Mouse (Mus musculus): ENCODE results near the gene Fut2. TPM values are rescaled to one million over a fixed set of nuclear protein-coding genes. Genes with fewer than 3 reads are reported as not detected.

Fut2 gene
- polyA plus RNA-seq, 1 experiment from 2014 or later: 0.56 TPM

- H3K27me3 ChIP-seq (ENCODE audit: control insufficient read depth, insufficient read depth, low read length): peaks cover 3% of the 10 kb centered on the region; the same call in 1 of the 2 replicates
- ATAC-seq (replicated peaks; ENCODE audit: insufficient number of reproducible peaks, low FRiP score, low TSS enrichment): no peak
- H3K36me3 ChIP-seq (ENCODE audit: control insufficient read depth, insufficient read depth, low read length): no peaks in the 10 kb centered on the region
- H3K27ac ChIP-seq (ENCODE audit: low read depth, low read length): no peak overlapping the region
- H3K9ac ChIP-seq (ENCODE audit: low read depth, low read length): no peak overlapping the region
- no peak overlapping the region for H3K4me2 ChIP-seq
- H3K9me3 ChIP-seq (replicated peaks; ENCODE audit: control insufficient read depth, low read length): no peaks in the 10 kb centered on the region
- H3K4me1 ChIP-seq (ENCODE audit: control insufficient read depth, insufficient read depth, low read length): peaks cover 24% of the 10 kb centered on the region
- no peak overlapping the region for H3K4me3 ChIP-seq (ENCODE audit: low read depth, low read length)
- 51% methylated on average over 10 of the region's 10 CpGs for WGBS (ENCODE audit: insufficient replicate concordance)
Observed at GRCm38 (mm10) chr7:45685811-45686210, 19.6 kb upstream of the Fut2 start.

GRCm38 (mm10) chr7:45683396-45684050, 17.3 kb upstream of the Fut2 start, which contains the start of gene Ntn5:
Gene Ntn5, plus strand, starts transcription at chr7:45684022.
- Histone ChIP-seq H3K9ac (ENCODE audit: low read depth, low read length) (0 out of 2 replicates have a peak within 1 kb of the TSS, but pooled peaks have one; percentile 28), H3K9me3 (replicated peaks; ENCODE audit: control insufficient read depth, low read length) (no peaks in the 10 kb centered on the region), H3K4me3 (ENCODE audit: low read depth, low read length) (no peak within 1 kb of the TSS), H3K27ac (ENCODE audit: low read depth, low read length) (no peak within 1 kb of the TSS), H3K4me2 (no peak within 1 kb of the TSS), H3K27me3 (ENCODE audit: control insufficient read depth, insufficient read depth, low read length) (peaks cover 3% of the 10 kb centered on the region; the same call in 1 of the 2 replicates), H3K36me3 (ENCODE audit: control insufficient read depth, insufficient read depth, low read length) (no peaks in the 10 kb centered on the region), H3K4me1 (ENCODE audit: control insufficient read depth, insufficient read depth, low read length) (peaks cover 12% of the 10 kb centered on the region)
- ATAC-seq (replicated peaks; ENCODE audit: insufficient number of reproducible peaks, low FRiP score, low TSS enrichment): no peak
- WGBS (ENCODE audit: insufficient replicate concordance): 66% methylated on average over 7 of the region's 7 CpGs

GRCm38 (mm10) chr7:45682144-45683126, 16.2 kb upstream of the Fut2 start:
- H3K36me3 ChIP-seq (ENCODE audit: control insufficient read depth, insufficient read depth, low read length): no peaks in the 10 kb centered on the region
- peak overlapping the region; percentile 47; the same call in 1 of the 2 replicates for H3K27ac ChIP-seq (ENCODE audit: low read depth, low read length)
- H3K9ac ChIP-seq (ENCODE audit: low read depth, low read length): peak overlapping the region; percentile 69; the same call in 1 of the 2 replicates
- no peak overlapping the region for H3K4me3 ChIP-seq (ENCODE audit: low read depth, low read length)
- ATAC-seq (replicated peaks; ENCODE audit: insufficient number of reproducible peaks, low FRiP score, low TSS enrichment): peak; percentile 57
- no peaks in the 10 kb centered on the region for H3K9me3 ChIP-seq (replicated peaks; ENCODE audit: control insufficient read depth, low read length)
- H3K27me3 ChIP-seq (ENCODE audit: control insufficient read depth, insufficient read depth, low read length): peaks cover 3% of the 10 kb centered on the region; the same call in 1 of the 2 replicates
- H3K4me2 ChIP-seq: peak overlapping the region; percentile 52
- peaks cover 12% of the 10 kb centered on the region for H3K4me1 ChIP-seq (ENCODE audit: control insufficient read depth, insufficient read depth, low read length)
- 28% methylated on average over 14 of the region's 14 CpGs for WGBS (ENCODE audit: insufficient replicate concordance)

- no peak overlapping the region for H3K27ac ChIP-seq (ENCODE audit: low read depth, low read length)
- H3K9ac ChIP-seq (ENCODE audit: low read depth, low read length): no peak overlapping the region
- H3K4me3 ChIP-seq (ENCODE audit: low read depth, low read length): no peak overlapping the region
- H3K36me3 ChIP-seq (ENCODE audit: control insufficient read depth, insufficient read depth, low read length): no peaks in the 10 kb centered on the region
- no peaks in the 10 kb centered on the region for H3K9me3 ChIP-seq (replicated peaks; ENCODE audit: control insufficient read depth, low read length)
- peaks cover 9% of the 10 kb centered on the region for H3K4me1 ChIP-seq (ENCODE audit: control insufficient read depth, insufficient read depth, low read length)
- no peak overlapping the region for H3K4me2 ChIP-seq
- peaks cover 3% of the 10 kb centered on the region; the same call in 1 of the 2 replicates for H3K27me3 ChIP-seq (ENCODE audit: control insufficient read depth, insufficient read depth, low read length)
- no peak for ATAC-seq (replicated peaks; ENCODE audit: insufficient number of reproducible peaks, low FRiP score, low TSS enrichment)
- 72% methylated on average over 8 of the region's 8 CpGs for WGBS (ENCODE audit: insufficient replicate concordance)
Observed at GRCm38 (mm10) chr7:45681046-45681736, 15.0 kb upstream of the Fut2 start.

- 67% methylated on average over 14 of the region's 14 CpGs for WGBS (ENCODE audit: insufficient replicate concordance)
- H3K9me3 ChIP-seq (replicated peaks; ENCODE audit: control insufficient read depth, low read length): no peaks in the 10 kb centered on the region
- H3K4me3 ChIP-seq (ENCODE audit: low read depth, low read length): no peak overlapping the region
- H3K9ac ChIP-seq (ENCODE audit: low read depth, low read length): peak overlapping the region; percentile 34; the same call in 1 of the 2 replicates
- ATAC-seq (replicated peaks; ENCODE audit: insufficient number of reproducible peaks, low FRiP score, low TSS enrichment): 0 out of 2 replicates have a peak, but pooled peaks have one; percentile 48
- peaks cover 8% of the 10 kb centered on the region; the same call in 1 of the 2 replicates for H3K4me1 ChIP-seq (ENCODE audit: control insufficient read depth, insufficient read depth, low read length)
- no peak overlapping the region for H3K4me2 ChIP-seq
- H3K36me3 ChIP-seq (ENCODE audit: control insufficient read depth, insufficient read depth, low read length): no peaks in the 10 kb centered on the region
- peak overlapping the region; percentile 35; the same call in 1 of the 2 replicates for H3K27ac ChIP-seq (ENCODE audit: low read depth, low read length)
- H3K27me3 ChIP-seq (ENCODE audit: control insufficient read depth, insufficient read depth, low read length): peaks cover 3% of the 10 kb centered on the region; the same call in 1 of the 2 replicates
Observed at GRCm38 (mm10) chr7:45679966-45680621, 13.9 kb upstream of the Fut2 start.

- no peak for ATAC-seq (replicated peaks; ENCODE audit: insufficient number of reproducible peaks, low FRiP score, low TSS enrichment)
- WGBS (ENCODE audit: insufficient replicate concordance): 91% methylated on average over 14 of the region's 14 CpGs
Observed at GRCm38 (mm10) chr7:45678513-45678912, 12.3 kb upstream of the Fut2 start.

GRCm38 (mm10) chr7:45677627-45678295, 11.6 kb upstream of the Fut2 start:
- Histone ChIP-seq H3K27ac (ENCODE audit: low read depth, low read length) (no peak overlapping the region), H3K36me3 (ENCODE audit: control insufficient read depth, insufficient read depth, low read length) (no peaks in the 10 kb centered on the region), H3K9ac (ENCODE audit: low read depth, low read length) (no peak overlapping the region), H3K4me3 (ENCODE audit: low read depth, low read length) (no peak overlapping the region), H3K27me3 (ENCODE audit: control insufficient read depth, insufficient read depth, low read length) (no peaks in the 10 kb centered on the region), H3K4me2 (no peak overlapping the region), H3K9me3 (replicated peaks; ENCODE audit: control insufficient read depth, low read length) (no peaks in the 10 kb centered on the region), H3K4me1 (ENCODE audit: control insufficient read depth, insufficient read depth, low read length) (peaks cover 8% of the 10 kb centered on the region; the same call in 1 of the 2 replicates)
- 68% methylated on average over 7 of the region's 7 CpGs for WGBS (ENCODE audit: insufficient replicate concordance)
- ATAC-seq (replicated peaks; ENCODE audit: insufficient number of reproducible peaks, low FRiP score, low TSS enrichment): no peak

More at GRCm38 (mm10) chr7:45678513-45678912, 12.3 kb upstream of the Fut2 start:
- H3K4me1 ChIP-seq (ENCODE audit: control insufficient read depth, insufficient read depth, low read length): peaks cover 8% of the 10 kb centered on the region; the same call in 1 of the 2 replicates
- no peaks in the 10 kb centered on the region for H3K36me3 ChIP-seq (ENCODE audit: control insufficient read depth, insufficient read depth, low read length)
- H3K4me2 ChIP-seq: no peak overlapping the region
- H3K27me3 ChIP-seq (ENCODE audit: control insufficient read depth, insufficient read depth, low read length): no peaks in the 10 kb centered on the region
- H3K4me3 ChIP-seq (ENCODE audit: low read depth, low read length): no peak overlapping the region
- H3K9me3 ChIP-seq (replicated peaks; ENCODE audit: control insufficient read depth, low read length): no peaks in the 10 kb centered on the region
- H3K27ac ChIP-seq (ENCODE audit: low read depth, low read length): no peak overlapping the region
- no peak overlapping the region for H3K9ac ChIP-seq (ENCODE audit: low read depth, low read length)

Data from heart, embryonic 11.5 days (tissue).